In the genomic region with DNA sequence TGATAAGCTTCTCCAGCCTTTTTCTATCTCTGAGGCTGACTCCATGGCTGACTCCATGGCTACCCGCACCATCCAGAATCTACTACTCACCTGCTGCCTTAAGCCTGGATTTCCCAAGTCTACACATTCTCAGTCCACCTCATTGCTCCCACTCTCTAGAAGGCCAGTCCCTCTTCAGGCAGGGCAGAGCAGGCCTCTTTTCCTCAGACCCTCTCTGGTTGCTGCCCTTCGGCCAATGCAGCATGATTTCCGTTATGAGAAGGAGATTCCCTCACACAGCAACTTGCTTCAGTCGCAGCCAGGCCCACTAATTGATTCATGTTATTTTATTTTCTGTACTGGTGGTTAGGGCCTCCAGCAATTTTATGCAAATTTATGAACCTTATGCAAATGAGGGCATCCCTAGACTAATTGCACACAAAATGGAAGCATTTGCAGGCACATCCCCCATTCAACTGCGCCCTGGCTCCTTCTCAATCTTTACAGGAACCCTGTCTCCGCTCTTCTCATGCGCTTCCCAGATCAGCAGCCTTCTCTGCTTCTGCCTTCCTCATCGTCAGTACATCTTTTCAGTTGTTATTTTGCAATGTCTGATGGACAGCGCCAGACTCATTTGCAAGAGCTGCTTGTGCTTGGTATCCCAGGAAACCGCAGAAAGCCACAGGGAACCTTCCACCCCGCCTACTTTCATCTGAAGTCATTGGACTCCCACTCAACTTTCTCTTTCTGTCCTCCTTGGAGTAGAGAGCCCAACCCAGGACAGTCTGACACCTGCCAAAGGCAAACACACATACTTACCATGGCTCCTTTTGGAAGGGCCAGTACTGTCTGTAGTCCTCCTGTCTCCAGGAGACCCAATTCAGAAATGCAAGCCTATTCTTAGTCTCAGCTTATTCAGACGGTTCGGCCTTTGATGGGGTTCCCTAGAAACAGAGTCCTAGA, we compare ENCODE assay signal across 12 mouse cellular contexts.
A peak's percentile ranks its signal among the peaks of the same experiment; 100 is the strongest.
DNase-seq lines count a peak whose midpoint lies in the region; ATAC-seq and TF ChIP-seq lines count a peak whose summit lies in the region.
"Had no signal": no experiment of that assay in that cellular context is flagged by ENCODE, and none has a peak within 500 bp of the region (broad histone marks: within the 10 kb centered on the region; RNA-seq: fewer than 3 reads in every experiment).

No protein-coding gene starts in this region.

- H3K27me3 ChIP-seq in hindbrain, embryonic 14.5 days (ENCODE audit: control insufficient read depth, insufficient read depth, low read length), result no peaks in the 10 kb centered on the region
- no peaks in the 10 kb centered on the region for H3K27me3 ChIP-seq in midbrain, embryonic 13.5 days

- peak; percentile 12 for DNase-seq in MN1 (ENCODE audit: low spot score)
- DNase-seq in brain, embryonic 14.5 days (ENCODE audit: low read depth), result peak; percentile 86
- DNase-seq in hindbrain, embryonic 14.5 days (ENCODE audit: low spot score), result no peak
- DNase-seq in heart, adult 18-20 months, result no peak
- DNase-seq in testis, postnatal 14 days (ENCODE audit: low spot score), result no peak
- no peak for DNase-seq in spleen, postnatal 4 days (ENCODE audit: low spot score in 2 of 2)
- DNase-seq: adrenal gland, postnatal 10 days; kidney, postnatal 36 days had no signal

- ATAC-seq in hindbrain, embryonic 14.5 days (ENCODE audit: low FRiP score), result peak; percentile 71; the same call in 1 of the 2 replicates
- peak; percentile 59 for ATAC-seq in midbrain, embryonic 13.5 days
- ATAC-seq in cerebellum, adult (ENCODE audit: insufficient number of reproducible peaks, low FRiP score, low TSS enrichment), result no peak

- TF ChIP-seq POLR2A in brain, embryonic 14.5 days (IDR thresholded peaks at IDR 0.05; ENCODE audit: borderline replicate concordance, extremely low read depth, insufficient read depth, insufficient read length, poor library complexity, severe bottlenecking), result no peak

- WGBS in hindbrain, embryonic 14.5 days, result 38% methylated on average over 13 of the region's 13 CpGs
- WGBS in midbrain, embryonic 13.5 days, result 54% methylated on average over 13 of the region's 13 CpGs

- H3K4me3 ChIP-seq in hindbrain, embryonic 14.5 days (replicated peaks; ENCODE audit: low read length), result no peak overlapping the region
- H3K4me3 ChIP-seq in midbrain, embryonic 13.5 days (replicated peaks), result no peak overlapping the region

- no peak overlapping the region for H3K9ac ChIP-seq in hindbrain, embryonic 14.5 days
- no peak overlapping the region for H3K9ac ChIP-seq in midbrain, embryonic 13.5 days (replicated peaks)
- H3K9ac ChIP-seq: liver, embryonic 14.5 days had no signal

- no peak overlapping the region for H3K4me2 ChIP-seq in hindbrain, embryonic 14.5 days (replicated peaks)
- H3K4me2 ChIP-seq in midbrain, embryonic 13.5 days (replicated peaks), result peak overlapping the region; percentile 6; the same call in 1 of the 2 replicates

- H3K9me3 ChIP-seq in hindbrain, embryonic 14.5 days (ENCODE audit: control insufficient read depth, low read length), result no peaks in the 10 kb centered on the region
- H3K9me3 ChIP-seq in midbrain, embryonic 13.5 days, result no peaks in the 10 kb centered on the region
- H3K9me3 ChIP-seq: G1E had no signal

- no peaks in the 10 kb centered on the region for H3K36me3 ChIP-seq in hindbrain, embryonic 14.5 days (replicated peaks; ENCODE audit: control insufficient read depth, insufficient read depth)
- H3K36me3 ChIP-seq in midbrain, embryonic 13.5 days, result no peaks in the 10 kb centered on the region
- H3K36me3 ChIP-seq: G1E had no signal

- peaks cover 15% of the 10 kb centered on the region; the same call in 1 of the 2 replicates for H3K4me1 ChIP-seq in hindbrain, embryonic 14.5 days (replicated peaks; ENCODE audit: control insufficient read depth, insufficient read depth, low read length)
- peaks cover 25% of the 10 kb centered on the region for H3K4me1 ChIP-seq in midbrain, embryonic 13.5 days (replicated peaks)

- peak overlapping the region; percentile 67 for H3K27ac ChIP-seq in hindbrain, embryonic 14.5 days
- H3K27ac ChIP-seq in midbrain, embryonic 13.5 days, result peak overlapping the region; percentile 51
- H3K27ac ChIP-seq: liver, embryonic 14.5 days had no signal

- TF ChIP-seq CTCF in brain, embryonic 14.5 days (IDR thresholded peaks at IDR 0.05; ENCODE audit: borderline replicate concordance, extremely low read depth, insufficient read depth, insufficient read length), result no peak

Comparison
In these comparisons a context has a peak if more than half of its experiments do, and no peak if none do; other contexts are left out.
1. DNase-seq: peak in MN1 (single experiment) and brain, embryonic 14.5 days (single experiment); none in hindbrain, embryonic 14.5 days (single experiment), heart, adult 18-20 months (0 of 2), testis, postnatal 14 days (single experiment) and spleen, postnatal 4 days (0 of 2).